Mouse (Mus musculus): ENCODE results near the gene Rgs8. TPM values are rescaled to one million over a fixed set of nuclear protein-coding genes. Genes with fewer than 3 reads are reported as not detected.

The Rgs8 gene
- 0.10 TPM in 1 of 2 replicates, not detected in the other for polyA plus RNA-seq (2011; ENCODE audit: insufficient read depth, insufficient read length, low read depth, missing spikeins)

DNA sequence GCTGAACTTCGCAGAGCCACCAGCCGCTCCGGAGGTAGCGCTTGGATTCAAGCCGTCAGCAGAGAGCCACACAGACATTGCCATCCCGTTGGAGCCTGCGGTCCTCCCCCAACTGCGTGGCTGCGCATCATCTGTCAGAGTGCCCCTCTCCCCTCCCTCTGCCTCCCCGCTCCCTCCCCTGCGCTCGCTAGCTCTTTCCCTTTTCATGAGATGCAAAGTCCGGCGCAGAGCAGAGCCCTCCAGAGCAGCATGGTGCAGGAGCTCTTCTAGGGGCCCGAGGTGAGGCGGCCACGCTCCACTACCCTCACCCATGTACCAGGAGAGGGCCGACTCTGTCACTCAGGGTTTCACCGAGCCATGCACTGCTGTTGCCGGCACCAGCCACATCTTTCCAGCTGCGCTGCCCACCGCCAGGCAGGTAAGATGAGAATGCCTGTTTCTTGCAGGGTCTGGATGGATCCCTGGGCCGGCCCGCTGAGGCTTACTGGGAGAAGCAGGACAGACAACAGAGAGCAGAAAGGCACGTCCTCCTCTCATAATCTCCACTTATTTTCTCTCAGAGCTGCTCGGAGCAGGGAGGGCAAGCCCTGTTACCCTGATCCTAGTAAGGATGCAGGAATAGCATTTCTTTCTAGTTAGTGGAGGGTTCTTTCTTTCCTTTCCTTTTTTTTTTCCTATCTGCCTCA is at the start of gene Rgs8:
Rgs8 (plus strand) TSS at position 88 of the 686 bp plus-strand sequence.
- Histone ChIP-seq H3K9me3 (replicated peaks; ENCODE audit: control insufficient read depth, insufficient read depth, low read length, poor library complexity, severe bottlenecking) (no peaks in the 10 kb centered on the region), H3K36me3 (ENCODE audit: control insufficient read depth, insufficient read depth, low read length, poor library complexity, severe bottlenecking) (no peaks in the 10 kb centered on the region), H3K4me1 (ENCODE audit: control insufficient read depth, insufficient read depth, low read length) (no peaks in the 10 kb centered on the region), H3K9ac (ENCODE audit: low read depth, poor library complexity, severe bottlenecking) (no peak within 1 kb of the TSS), H3K4me3 (ENCODE audit: low read depth, low read length) (peak within 1 kb of the TSS; percentile 46), H3K27ac (ENCODE audit: insufficient read depth, low read length) (no peak within 1 kb of the TSS), H3K27me3 (ENCODE audit: control insufficient read depth, insufficient read depth, low read length, poor library complexity, severe bottlenecking) (no peaks in the 10 kb centered on the region)
- TF ChIP-seq POLR2A (IDR thresholded peaks at IDR 0.05; ENCODE audit: insufficient read depth, low read length) (no peak), EP300 (IDR thresholded peaks at IDR 0.05; ENCODE audit: insufficient read depth, low read depth, low read length) (no peak), CTCF (IDR thresholded peaks at IDR 0.05; ENCODE audit: low read depth, low read length) (no peak)

DNA sequence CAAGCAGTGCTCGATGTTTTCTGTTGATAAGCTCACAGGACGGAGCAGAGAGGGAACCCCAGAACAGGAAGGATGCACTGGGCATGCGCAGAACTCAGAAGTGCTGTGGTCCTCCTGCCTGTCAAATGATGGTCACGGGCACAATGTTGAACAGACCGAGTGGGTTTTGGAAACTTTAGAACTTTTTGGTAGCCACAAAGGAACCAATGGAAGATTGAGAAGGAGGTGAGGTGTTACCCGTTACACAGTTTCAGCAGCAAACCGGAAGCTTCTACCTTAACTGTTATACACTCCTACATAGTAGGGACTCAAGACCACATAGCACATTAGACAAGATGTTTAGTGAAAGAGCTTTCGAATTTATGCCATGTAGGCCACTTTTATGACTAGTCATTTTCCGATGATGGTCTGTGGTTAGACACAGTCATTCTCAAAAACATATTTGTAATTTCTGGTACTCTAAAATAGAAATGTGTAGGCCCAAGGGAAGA is 35.4 kb upstream of the Rgs8 start:
- no peaks in the 10 kb centered on the region for H3K9me3 ChIP-seq (replicated peaks; ENCODE audit: control insufficient read depth, insufficient read depth, low read length, poor library complexity, severe bottlenecking)
- H3K36me3 ChIP-seq (ENCODE audit: control insufficient read depth, insufficient read depth, low read length, poor library complexity, severe bottlenecking), result no peaks in the 10 kb centered on the region
- no peak overlapping the region for H3K4me3 ChIP-seq (ENCODE audit: low read depth, low read length)
- no peaks in the 10 kb centered on the region for H3K27me3 ChIP-seq (ENCODE audit: control insufficient read depth, insufficient read depth, low read length, poor library complexity, severe bottlenecking)
- no peak overlapping the region for H3K9ac ChIP-seq (ENCODE audit: low read depth, poor library complexity, severe bottlenecking)
- H3K27ac ChIP-seq (ENCODE audit: insufficient read depth, low read length), result no peak overlapping the region
- no peaks in the 10 kb centered on the region for H3K4me1 ChIP-seq (ENCODE audit: control insufficient read depth, insufficient read depth, low read length)
- TF ChIP-seq CTCF (IDR thresholded peaks at IDR 0.05; ENCODE audit: low read depth, low read length) (no peak), POLR2A (IDR thresholded peaks at IDR 0.05; ENCODE audit: insufficient read depth, low read length) (no peak), EP300 (IDR thresholded peaks at IDR 0.05; ENCODE audit: insufficient read depth, low read depth, low read length) (no peak)

DNA sequence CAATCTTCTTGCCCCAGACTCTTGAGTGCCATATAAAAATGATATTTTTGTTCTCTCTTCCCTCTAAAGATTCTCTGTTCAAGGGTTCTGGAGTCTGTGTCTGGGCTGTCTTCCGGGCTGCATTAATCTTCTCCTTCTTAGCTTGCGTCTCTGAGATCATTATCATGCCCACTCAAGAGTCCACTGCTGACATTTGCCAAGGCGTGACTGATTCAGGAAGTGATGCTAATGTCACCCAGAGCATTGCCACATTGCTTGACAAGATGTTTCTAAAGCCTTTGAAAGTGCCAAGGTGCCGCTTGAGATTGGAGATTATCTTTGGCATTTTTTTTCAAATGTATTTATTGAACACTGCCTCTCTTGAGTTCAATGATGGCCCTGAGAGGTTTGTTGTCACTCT is 29.8 kb upstream of the Rgs8 start:
- Histone ChIP-seq H3K27ac (ENCODE audit: insufficient read depth, low read length) (no peak overlapping the region), H3K36me3 (ENCODE audit: control insufficient read depth, insufficient read depth, low read length, poor library complexity, severe bottlenecking) (no peaks in the 10 kb centered on the region), H3K4me3 (ENCODE audit: low read depth, low read length) (no peak overlapping the region), H3K4me1 (ENCODE audit: control insufficient read depth, insufficient read depth, low read length) (no peaks in the 10 kb centered on the region), H3K9ac (ENCODE audit: low read depth, poor library complexity, severe bottlenecking) (no peak overlapping the region), H3K9me3 (replicated peaks; ENCODE audit: control insufficient read depth, insufficient read depth, low read length, poor library complexity, severe bottlenecking) (no peaks in the 10 kb centered on the region), H3K27me3 (ENCODE audit: control insufficient read depth, insufficient read depth, low read length, poor library complexity, severe bottlenecking) (no peaks in the 10 kb centered on the region; the same call in 1 of the 2 replicates)
- no peak for TF ChIP-seq EP300 (IDR thresholded peaks at IDR 0.05; ENCODE audit: insufficient read depth, low read depth, low read length)
- no peak for TF ChIP-seq CTCF (IDR thresholded peaks at IDR 0.05; ENCODE audit: low read depth, low read length)
- no peak for TF ChIP-seq POLR2A (IDR thresholded peaks at IDR 0.05; ENCODE audit: insufficient read depth, low read length)

DNA sequence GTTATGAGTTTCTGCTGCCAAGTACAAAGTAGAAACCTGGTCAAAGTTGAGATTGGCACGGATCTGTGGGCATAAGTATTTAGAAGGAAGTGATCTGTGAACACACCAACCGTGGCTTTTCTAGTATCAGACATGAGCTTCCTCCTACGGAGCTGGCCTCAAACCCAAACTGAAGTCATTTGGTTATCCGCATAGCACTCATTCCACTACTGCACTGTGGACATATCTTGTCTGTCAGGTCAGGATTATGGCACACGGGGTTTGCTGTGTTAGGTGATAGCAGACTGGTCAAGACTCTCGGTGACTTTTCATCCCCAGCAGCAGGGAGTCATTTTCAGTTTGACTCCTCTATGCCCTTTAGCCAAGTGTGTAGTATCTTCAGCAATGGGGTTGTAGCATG is 20.1 kb upstream of the Rgs8 start:
- H3K9ac ChIP-seq (ENCODE audit: low read depth, poor library complexity, severe bottlenecking), result no peak overlapping the region
- H3K27me3 ChIP-seq (ENCODE audit: control insufficient read depth, insufficient read depth, low read length, poor library complexity, severe bottlenecking), result no peaks in the 10 kb centered on the region
- no peak for TF ChIP-seq CTCF (IDR thresholded peaks at IDR 0.05; ENCODE audit: low read depth, low read length)
- TF ChIP-seq EP300 (IDR thresholded peaks at IDR 0.05; ENCODE audit: insufficient read depth, low read depth, low read length), result no peak
- no peak for TF ChIP-seq POLR2A (IDR thresholded peaks at IDR 0.05; ENCODE audit: insufficient read depth, low read length)

DNA sequence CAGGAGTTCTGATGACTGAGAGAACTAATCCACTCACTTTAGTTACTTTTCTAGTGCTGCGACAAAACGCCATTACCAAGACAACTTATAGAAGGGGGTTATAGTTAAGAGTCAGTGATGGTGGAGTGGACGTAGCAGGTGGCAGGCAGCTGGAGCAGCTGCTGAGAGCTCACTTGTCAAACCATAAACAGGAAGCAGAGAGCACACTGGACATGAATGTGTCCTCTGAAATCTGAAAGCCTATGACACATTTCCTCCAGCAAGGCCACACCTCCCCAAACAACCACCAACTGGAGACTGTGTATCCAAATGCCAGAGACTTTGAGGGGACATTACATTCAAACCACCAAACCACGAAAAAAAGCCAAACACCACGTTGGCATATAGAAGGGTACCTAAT is 17.8 kb upstream of the Rgs8 start:
- no peaks in the 10 kb centered on the region for H3K27me3 ChIP-seq (ENCODE audit: control insufficient read depth, insufficient read depth, low read length, poor library complexity, severe bottlenecking)
- H3K27ac ChIP-seq (ENCODE audit: insufficient read depth, low read length), result no peak overlapping the region
- no peak overlapping the region for H3K9ac ChIP-seq (ENCODE audit: low read depth, poor library complexity, severe bottlenecking)
- TF ChIP-seq CTCF (IDR thresholded peaks at IDR 0.05; ENCODE audit: low read depth, low read length), result no peak
- TF ChIP-seq EP300 (IDR thresholded peaks at IDR 0.05; ENCODE audit: insufficient read depth, low read depth, low read length), result no peak
- no peak for TF ChIP-seq POLR2A (IDR thresholded peaks at IDR 0.05; ENCODE audit: insufficient read depth, low read length)
- H3K36me3 ChIP-seq (ENCODE audit: control insufficient read depth, insufficient read depth, low read length, poor library complexity, severe bottlenecking), result no peaks in the 10 kb centered on the region
- H3K4me1 ChIP-seq (ENCODE audit: control insufficient read depth, insufficient read depth, low read length), result no peaks in the 10 kb centered on the region
- H3K9me3 ChIP-seq (replicated peaks; ENCODE audit: control insufficient read depth, insufficient read depth, low read length, poor library complexity, severe bottlenecking), result 0 out of 2 replicates have a peak, but pooled peaks cover 3% of the 10 kb centered on the region
- H3K4me3 ChIP-seq (ENCODE audit: low read depth, low read length), result no peak overlapping the region

More for the DNA sequence above, 20.1 kb upstream of the Rgs8 start:
- no peaks in the 10 kb centered on the region for H3K4me1 ChIP-seq (ENCODE audit: control insufficient read depth, insufficient read depth, low read length)
- no peak overlapping the region for H3K27ac ChIP-seq (ENCODE audit: insufficient read depth, low read length)
- H3K9me3 ChIP-seq (replicated peaks; ENCODE audit: control insufficient read depth, insufficient read depth, low read length, poor library complexity, severe bottlenecking), result 0 out of 2 replicates have a peak, but pooled peaks cover under 1% of the 10 kb centered on the region
- H3K4me3 ChIP-seq (ENCODE audit: low read depth, low read length), result no peak overlapping the region
- H3K36me3 ChIP-seq (ENCODE audit: control insufficient read depth, insufficient read depth, low read length, poor library complexity, severe bottlenecking), result no peaks in the 10 kb centered on the region

DNA sequence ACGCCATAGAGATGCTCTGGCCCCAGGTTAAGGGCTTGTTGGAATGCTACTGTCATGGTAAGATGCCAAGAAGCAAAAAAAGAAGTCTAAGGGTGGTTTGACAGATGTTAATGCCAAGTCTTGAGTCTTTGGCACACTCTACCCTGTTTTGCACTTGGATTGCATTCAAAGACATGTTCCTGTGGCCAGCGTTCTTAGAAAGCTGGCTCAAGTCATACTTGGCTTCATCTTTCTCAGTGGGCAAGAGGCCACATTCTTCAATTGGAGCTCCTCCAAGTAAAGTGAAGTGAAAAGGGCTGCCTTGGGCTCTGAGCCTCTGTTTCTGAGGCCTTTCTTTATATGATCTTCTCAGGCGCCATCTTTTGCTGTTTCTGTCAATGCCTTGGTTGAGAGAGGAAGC is 17.3 kb upstream of the Rgs8 start:
- Histone ChIP-seq H3K4me1 (ENCODE audit: control insufficient read depth, insufficient read depth, low read length) (no peaks in the 10 kb centered on the region), H3K9me3 (replicated peaks; ENCODE audit: control insufficient read depth, insufficient read depth, low read length, poor library complexity, severe bottlenecking) (0 out of 2 replicates have a peak, but pooled peaks cover 3% of the 10 kb centered on the region), H3K4me3 (ENCODE audit: low read depth, low read length) (no peak overlapping the region), H3K27me3 (ENCODE audit: control insufficient read depth, insufficient read depth, low read length, poor library complexity, severe bottlenecking) (no peaks in the 10 kb centered on the region), H3K27ac (ENCODE audit: insufficient read depth, low read length) (no peak overlapping the region), H3K36me3 (ENCODE audit: control insufficient read depth, insufficient read depth, low read length, poor library complexity, severe bottlenecking) (no peaks in the 10 kb centered on the region), H3K9ac (ENCODE audit: low read depth, poor library complexity, severe bottlenecking) (no peak overlapping the region)
- TF ChIP-seq CTCF (IDR thresholded peaks at IDR 0.05; ENCODE audit: low read depth, low read length) (no peak), EP300 (IDR thresholded peaks at IDR 0.05; ENCODE audit: insufficient read depth, low read depth, low read length) (no peak), POLR2A (IDR thresholded peaks at IDR 0.05; ENCODE audit: insufficient read depth, low read length) (no peak)
